ENCODE assay signal across 14 mouse cellular contexts in the genomic region with DNA sequence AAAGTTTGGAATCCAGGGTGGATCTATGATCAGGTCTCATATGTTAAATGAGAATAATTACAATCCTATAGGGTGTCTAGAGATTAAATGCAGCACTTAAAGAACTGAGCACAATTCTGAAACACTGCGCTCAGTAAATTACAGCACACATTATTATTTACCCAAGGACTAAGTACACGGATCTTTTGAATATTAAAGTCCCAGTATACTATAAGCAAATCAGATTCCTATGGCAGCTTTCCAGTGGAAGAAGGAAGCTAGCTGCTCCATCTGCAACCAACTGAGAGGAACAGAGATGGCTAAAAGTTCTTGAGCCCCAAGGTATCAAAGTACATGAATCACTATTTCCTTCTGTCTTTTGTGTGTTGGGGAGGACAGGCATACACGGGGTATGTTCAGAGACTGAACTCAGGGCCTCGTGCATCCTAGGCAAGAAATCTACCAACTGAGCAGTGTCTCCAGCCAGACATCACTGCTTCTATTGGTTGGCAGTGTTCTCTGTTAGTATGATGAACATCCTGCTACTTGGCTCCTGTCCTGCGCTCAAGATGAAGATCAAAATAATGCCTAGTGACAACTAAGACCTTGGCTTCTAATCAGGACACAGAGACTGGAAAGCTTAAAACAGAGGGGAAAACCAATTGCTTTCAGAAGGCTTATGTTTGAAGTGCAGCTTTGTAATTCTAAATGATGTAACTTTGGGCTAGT.
"Had no signal": no experiment of that assay in that cellular context is flagged by ENCODE, and none has a peak within 500 bp of the region (broad histone marks: within the 10 kb centered on the region; RNA-seq: fewer than 3 reads in every experiment).

No protein-coding gene starts in this region.

- H3K4me3 ChIP-seq: kidney, embryonic 15.5 days; limb, embryonic 13.5 days; midbrain, embryonic 12.5 days; neural tube, embryonic 13.5 days had no signal

- DNase-seq: kidney, adult 2 months; kidney, postnatal 14 days; left cerebral cortex, postnatal 4 days; retina, postnatal 1 day; right cerebral cortex, postnatal 4 days; spleen, adult 18-20 months; thymus, postnatal 4 days had no signal

- H3K27ac ChIP-seq: kidney, embryonic 15.5 days; limb, embryonic 13.5 days; liver, embryonic 14.5 days; midbrain, embryonic 12.5 days; neural tube, embryonic 13.5 days had no signal

- H3K4me1 ChIP-seq: kidney, embryonic 15.5 days; limb, embryonic 13.5 days; midbrain, embryonic 12.5 days; neural tube, embryonic 13.5 days had no signal

- H3K9me3 ChIP-seq: kidney, embryonic 15.5 days; limb, embryonic 13.5 days; midbrain, embryonic 12.5 days; neural tube, embryonic 13.5 days had no signal

- ATAC-seq: intestine, embryonic 16.5 days; midbrain, embryonic 16.5 days had no signal

- H3K9ac ChIP-seq: kidney, embryonic 15.5 days; limb, embryonic 13.5 days; liver, embryonic 14.5 days; midbrain, embryonic 12.5 days; neural tube, embryonic 13.5 days had no signal

- H3K4me2 ChIP-seq: kidney, embryonic 15.5 days; limb, embryonic 13.5 days; midbrain, embryonic 12.5 days; neural tube, embryonic 13.5 days had no signal

- H3K27me3 ChIP-seq: kidney, embryonic 15.5 days; limb, embryonic 13.5 days; midbrain, embryonic 12.5 days; neural tube, embryonic 13.5 days had no signal
